Mouse (Mus musculus): ENCODE measurements around the gene Rubcnl. TPM values are rescaled to one million over a fixed set of nuclear protein-coding genes. Genes with fewer than 3 reads are reported as not detected.

The Rubcnl gene
- total RNA-seq, 2 experiments from 2014 or later = 0.10 to 0.12 TPM

- no peak for DNase-seq
- intact Hi-C loops (cut with DNase I) = no loop called here
Measured at GRCm38 (mm10) chr14:75068430-75069112, 52.7 kb downstream of the Rubcnl start.

DNA sequence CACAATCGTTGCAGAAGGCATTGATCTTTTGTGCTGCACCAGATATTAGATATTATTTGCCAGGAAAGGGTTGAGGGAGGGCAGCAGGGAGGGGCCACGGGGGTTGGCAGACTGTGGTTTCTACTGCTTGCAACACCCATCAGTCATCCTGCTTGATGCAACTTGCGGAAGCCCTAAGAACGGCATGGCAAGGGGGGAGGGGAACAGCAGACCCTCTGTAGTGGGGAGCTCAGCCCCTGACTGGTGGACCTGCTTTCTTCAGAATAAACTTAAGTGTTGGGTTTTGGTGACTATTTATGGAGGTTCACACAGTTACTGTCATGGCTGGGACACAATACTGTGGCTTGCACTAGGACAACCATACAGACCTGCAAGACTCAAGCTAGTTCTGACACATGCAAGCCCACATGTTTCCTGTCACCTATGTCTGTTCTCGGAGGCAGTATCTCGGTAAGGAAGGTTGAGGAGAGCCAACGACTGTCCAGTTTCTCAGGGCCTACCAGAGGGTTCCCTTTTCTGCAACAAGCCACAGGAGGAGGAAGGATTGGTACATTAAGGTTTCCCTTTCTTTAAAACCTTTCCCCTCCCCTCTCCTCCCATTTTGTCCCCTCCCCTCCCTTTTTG is 53.6 kb downstream of the Rubcnl start:
- no peak for DNase-seq
- intact Hi-C loops (cut with DNase I) = no loop called here

DNA sequence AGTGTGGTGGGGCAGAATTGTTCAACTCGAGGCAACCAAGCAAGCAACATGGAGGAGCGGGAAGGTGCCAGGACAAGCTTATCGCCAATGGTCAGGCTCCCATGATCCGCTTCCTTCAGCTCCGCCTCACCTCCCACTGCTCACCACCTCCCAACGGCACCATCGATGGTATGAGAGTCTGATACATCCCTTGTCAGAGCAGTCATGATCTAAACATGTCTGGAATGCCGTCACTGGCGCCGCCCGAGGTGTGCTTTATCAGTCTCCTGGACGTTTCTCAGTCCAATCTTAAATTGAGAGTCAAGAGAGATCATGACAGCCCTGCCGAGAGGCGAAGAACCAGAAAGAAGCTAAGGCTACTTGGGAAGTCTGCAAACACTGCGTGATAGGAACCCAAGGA is 55.3 kb downstream of the Rubcnl start:
- intact Hi-C loops (cut with DNase I) = no loop called here
- no peak for DNase-seq

DNA sequence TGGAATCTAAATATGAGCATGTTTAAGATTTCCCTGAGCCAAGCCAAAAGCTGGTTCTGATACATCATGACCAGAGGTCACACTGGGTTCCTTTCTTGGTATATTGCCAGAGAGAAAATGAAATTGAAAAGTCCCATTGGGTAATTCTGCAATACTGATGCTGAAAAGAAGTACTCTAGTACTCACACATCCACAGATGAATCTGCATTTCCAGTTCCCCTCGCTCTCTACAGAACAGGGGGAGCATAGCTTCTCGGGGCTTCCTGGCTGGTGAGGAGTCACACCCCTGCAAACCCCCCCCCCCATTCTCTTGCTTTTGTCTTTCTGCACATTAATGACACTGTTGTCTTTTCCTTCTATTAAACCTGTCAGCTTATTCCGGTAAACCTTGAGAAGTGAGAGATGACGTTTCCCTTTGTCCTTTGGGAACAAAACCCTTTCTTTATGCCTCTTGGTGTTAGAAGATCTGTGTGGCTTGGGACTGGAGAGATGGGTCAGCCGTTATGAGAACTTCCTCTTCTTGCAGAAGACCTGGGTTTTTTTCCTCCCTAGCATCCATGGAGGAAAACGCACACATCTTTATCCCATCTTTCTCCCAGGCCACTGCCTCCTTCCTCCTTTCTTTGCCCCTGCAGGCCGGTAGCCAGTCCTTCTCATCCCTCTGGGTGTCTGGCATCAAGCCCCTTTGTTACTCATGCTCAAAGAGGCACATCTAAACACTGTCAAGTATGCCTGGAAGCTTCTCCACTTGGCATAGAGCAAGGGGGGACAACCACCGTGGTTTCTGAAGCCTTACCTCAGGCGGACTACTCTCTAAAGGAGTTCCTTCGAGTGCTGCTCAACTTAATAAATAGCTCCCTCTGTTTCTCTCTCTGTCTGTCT is 59.7 kb downstream of the Rubcnl start:
- intact Hi-C loops (cut with DNase I) = no loop called here
- DNase-seq = no peak

DNA sequence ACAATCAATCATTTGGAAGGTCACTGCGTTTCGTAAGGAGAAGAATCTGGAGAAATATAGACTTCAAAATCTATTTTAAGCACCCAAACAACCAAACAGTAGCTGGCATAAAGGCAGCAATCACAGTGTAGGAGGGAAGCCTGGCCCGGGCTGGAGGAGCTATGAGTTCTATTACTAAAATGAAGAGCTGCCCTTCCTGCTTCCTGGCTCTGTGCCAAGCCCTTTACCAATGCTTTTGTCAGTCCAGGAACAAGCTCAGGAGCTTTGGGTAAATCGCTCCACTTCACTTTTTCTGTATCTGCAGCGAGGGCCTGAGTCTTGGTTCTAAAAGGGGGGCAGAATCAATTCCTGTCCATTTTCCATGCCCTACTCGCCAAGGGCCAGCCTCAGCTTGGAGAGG is 62.1 kb downstream of the Rubcnl start:
- DNase-seq = no peak

More for the DNA sequence above, 62.1 kb downstream of the Rubcnl start:
- intact Hi-C loops (cut with DNase I) = no loop called here

Other genes with a start within 250 kb of the Rubcnl start
- gene Lrch1, start 68.2 kb upstream of the Rubcnl start, total RNA-seq (2021) = 1 to 10 TPM; 3.1 to 4.0 TPM
- not detected for gene Lrrc63, start 114.9 kb downstream of the Rubcnl start, total RNA-seq (2021)
- gene Lcp1, start 115.1 kb downstream of the Rubcnl start, total RNA-seq (2021) = 1 to 10 TPM; 3.4 to 3.9 TPM
- not detected for gene Cpb2, start 226.3 kb downstream of the Rubcnl start, total RNA-seq (2021)

Data from gastrocnemius, postnatal 36 days (tissue).